Mouse (Mus musculus) embryonic facial prominence, embryonic 12.5 days (tissue): ENCODE measurements around the gene Amfr. TPM values are rescaled to one million over a fixed set of nuclear protein-coding genes. Genes with fewer than 3 reads are reported as not detected.
A peak's percentile ranks its signal among the peaks of the same experiment; 100 is the strongest.

Experiments
- ATAC-seq: fragments of 200-750 bp; cut with Nextera tagmentation; 2 replicates; pipeline ENCODE4 v1.8.0; 2017; ENCODE audit not compliant: insufficient number of reproducible peaks, insufficient read depth, low FRiP score, low TSS enrichment
- H3K27ac ChIP-seq: fragments of 300-500 bp; sonication (generic); 2 replicates; pipeline ENCODE4 v1.5.1; 2016; ENCODE audit warnings: mild to moderate bottlenecking
- H3K27me3 ChIP-seq: fragments of 300-500 bp; sonication (generic); 2 replicates; pipeline ENCODE4 v1.6.1; 2016; ENCODE audit warnings: mild to moderate bottlenecking, moderate library complexity
- H3K36me3 ChIP-seq: fragments of 300-500 bp; sonication (generic); 2 replicates; pipeline ENCODE4 v1.6.1; 2016; ENCODE audit warnings: mild to moderate bottlenecking
- H3K4me1 ChIP-seq: fragments of 300-500 bp; sonication (generic); 2 replicates; pipeline ENCODE4 v1.6.1; 2016
- H3K4me2 ChIP-seq: fragments of 300-500 bp; sonication (generic); replicated peaks from 2 replicates; pipeline ENCODE4 v1.6.1; 2016; ENCODE audit warnings: mild to moderate bottlenecking, moderate library complexity
- H3K4me3 ChIP-seq: fragments of 300-500 bp; sonication (generic); 2 replicates; pipeline ENCODE4 v1.5.1; 2016; ENCODE audit warnings: mild to moderate bottlenecking
- H3K9ac ChIP-seq: fragments of 300-500 bp; sonication (generic); 2 replicates; pipeline ENCODE4 v1.6.1; 2016; ENCODE audit warnings: mild to moderate bottlenecking, moderate library complexity
- H3K9me3 ChIP-seq: fragments of 300-500 bp; sonication (generic); 2 replicates; pipeline ENCODE4 v1.6.1; 2016; ENCODE audit warnings: mild to moderate bottlenecking, moderate library complexity
- WGBS: fragments of 180-500 bp; shearing (Covaris S2); methylation state at CpG from one replicate; pipeline ENCODE4 v1.1.7; 2016; 5-methylcytosine and 5-hydroxymethylcytosine counted together
- polyA plus RNA-seq: library from polyadenylated mRNA; unstranded; fragments of >200 nt; fragmentation: Nextera tagmentation; extraction: Ambion mirVana; gene quantifications from 2 replicates; pipeline ENCODE4 v1.2.1, GENCODE M21; 2016

Gene Amfr
- polyA plus RNA-seq, 1 experiment from 2014 or later: 60.1 TPM

DNA sequence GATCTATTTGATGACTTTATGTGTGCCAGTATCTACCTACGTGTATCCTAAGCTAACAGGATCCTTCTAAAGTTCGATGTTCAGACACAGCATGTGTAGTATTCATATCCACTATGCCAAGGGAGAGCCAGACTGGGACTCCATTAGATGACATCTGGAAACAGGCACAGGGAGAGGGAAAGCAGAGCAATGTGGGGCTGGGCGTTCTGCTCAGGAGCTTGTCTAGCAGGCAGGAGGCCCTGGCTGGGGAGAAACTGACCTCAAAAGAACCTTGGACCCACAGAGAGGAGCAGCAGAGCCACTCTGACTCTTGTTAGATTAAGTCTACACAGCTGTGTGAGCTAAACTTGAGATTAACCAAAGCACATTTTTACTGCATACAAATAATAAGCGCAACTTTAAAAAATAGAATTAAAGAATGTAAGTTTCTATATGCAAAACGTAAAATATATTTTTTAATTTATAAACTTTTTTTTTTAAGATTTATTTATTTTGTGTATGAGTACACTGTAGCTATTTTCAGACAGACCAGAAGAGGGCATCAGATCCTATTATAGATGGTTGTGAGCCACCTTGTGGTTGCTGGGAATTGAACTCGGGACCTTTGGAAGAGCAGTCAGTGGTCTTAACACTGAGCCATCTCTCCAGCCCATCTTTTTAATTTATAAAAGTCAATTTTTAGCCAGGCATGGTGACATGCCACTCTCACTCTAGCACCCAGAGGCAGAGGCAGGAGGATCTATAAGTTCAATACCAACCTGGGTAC lies 36.0 kb downstream of the Amfr start:
- H3K4me2 ChIP-seq: no peak overlapping the region
- H3K27ac ChIP-seq: no peak overlapping the region
- H3K4me1 ChIP-seq: no peaks in the 10 kb centered on the region
- no peaks in the 10 kb centered on the region for H3K27me3 ChIP-seq
- no peak overlapping the region for H3K9ac ChIP-seq
- peaks cover 86% of the 10 kb centered on the region for H3K36me3 ChIP-seq
- ATAC-seq: no peak
- 82% methylated on average over 6 of the region's 6 CpGs for WGBS
- no peak overlapping the region for H3K4me3 ChIP-seq
- H3K9me3 ChIP-seq: no peaks in the 10 kb centered on the region

DNA sequence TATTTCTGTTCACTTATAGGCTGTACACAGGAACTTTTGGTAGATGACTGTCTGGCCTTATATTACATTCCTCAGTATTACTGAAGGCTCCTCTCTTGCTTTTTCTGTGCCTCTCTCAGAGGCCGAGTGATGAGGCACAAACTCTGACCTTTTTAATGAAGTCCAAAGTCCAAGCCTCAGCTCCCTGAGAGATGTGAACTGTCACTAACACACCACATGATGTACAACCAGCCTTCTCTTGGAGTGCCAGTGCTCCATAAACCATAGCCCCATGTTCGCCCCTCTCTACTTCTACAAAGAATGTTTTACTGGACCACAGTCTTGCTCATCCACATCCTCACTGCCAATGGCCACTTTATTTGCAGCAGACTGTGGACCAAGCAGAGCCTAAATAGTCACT lies 37.3 kb downstream of the Amfr start:
- Histone ChIP-seq H3K36me3 (peaks cover 86% of the 10 kb centered on the region), H3K9me3 (no peaks in the 10 kb centered on the region), H3K4me1 (no peaks in the 10 kb centered on the region), H3K27me3 (no peaks in the 10 kb centered on the region), H3K27ac (no peak overlapping the region), H3K4me3 (no peak overlapping the region), H3K9ac (no peak overlapping the region), H3K4me2 (no peak overlapping the region)
- no peak for ATAC-seq
- WGBS: 93% methylated on average over 2 of the region's 2 CpGs

DNA sequence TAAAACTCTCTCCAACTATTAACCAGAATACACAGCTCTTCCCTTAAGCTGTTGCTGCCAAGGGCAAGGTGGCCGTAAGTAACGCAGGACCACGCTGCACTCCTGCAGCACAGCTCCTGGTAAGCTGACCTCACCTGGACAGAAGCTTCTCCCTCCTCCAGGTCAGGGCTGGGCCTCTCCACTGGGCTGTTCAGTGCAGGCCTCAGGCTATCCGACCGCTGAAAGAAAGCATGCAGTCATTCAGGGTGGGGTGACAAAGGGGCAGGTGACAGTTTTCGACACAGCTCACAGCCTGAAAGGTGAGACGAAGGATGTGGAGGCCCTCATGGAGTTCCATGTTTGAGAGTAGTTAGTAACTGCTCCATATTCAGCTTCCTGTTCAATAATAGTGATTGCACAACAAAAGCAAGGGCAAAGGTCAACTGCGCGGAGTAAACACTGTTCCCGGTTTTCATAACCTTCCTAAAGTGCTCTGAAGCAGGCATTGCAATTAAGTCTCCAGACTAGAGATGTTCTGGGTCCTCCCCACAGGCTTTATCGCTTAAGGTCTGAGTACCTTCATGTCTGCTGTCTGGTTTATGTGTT lies 37.9 kb downstream of the Amfr start:
- H3K4me2 ChIP-seq: no peak overlapping the region
- 80% methylated on average over 11 of the region's 11 CpGs for whole genome bisulfite sequencing
- H3K27ac ChIP-seq: no peak overlapping the region
- H3K9ac ChIP-seq: no peak overlapping the region
- H3K4me1 ChIP-seq: peaks cover 2% of the 10 kb centered on the region; the same call in 1 of the 2 replicates
- no peak overlapping the region for H3K4me3 ChIP-seq
- H3K27me3 ChIP-seq: no peaks in the 10 kb centered on the region
- H3K36me3 ChIP-seq: peaks cover 83% of the 10 kb centered on the region
- H3K9me3 ChIP-seq: no peaks in the 10 kb centered on the region
- no peak for ATAC-seq

DNA sequence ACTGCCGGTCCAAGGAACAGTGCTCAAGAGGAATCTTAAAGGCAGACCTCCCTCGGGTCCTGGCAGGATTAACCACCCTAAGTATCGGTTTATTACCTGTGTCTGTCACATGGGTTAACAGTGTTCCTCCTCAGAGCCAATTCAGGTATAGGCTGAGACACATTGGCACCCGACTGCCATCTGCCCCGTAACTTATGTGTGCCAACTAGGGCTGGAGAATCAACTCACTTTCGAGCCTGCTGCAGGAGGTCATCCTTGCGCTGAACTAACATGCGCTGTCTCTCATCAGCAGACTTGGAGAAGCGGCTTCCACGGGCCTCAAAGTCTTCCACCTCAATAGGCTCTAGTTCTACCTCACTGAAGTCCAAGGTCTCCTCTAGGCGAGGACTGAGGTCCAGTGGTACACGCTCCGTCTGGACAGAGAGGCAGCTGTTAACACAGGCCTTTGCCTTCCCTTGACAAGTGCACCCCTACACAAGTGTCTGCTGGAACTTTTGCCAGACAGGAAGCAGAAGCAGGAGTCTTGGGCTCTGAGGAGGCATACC lies 38.7 kb downstream of the Amfr start:
- no peak overlapping the region for H3K9ac ChIP-seq
- H3K9me3 ChIP-seq: no peaks in the 10 kb centered on the region
- no peak overlapping the region for H3K27ac ChIP-seq
- H3K4me2 ChIP-seq: no peak overlapping the region
- peaks cover 8% of the 10 kb centered on the region for H3K4me1 ChIP-seq
- peaks cover 75% of the 10 kb centered on the region for H3K36me3 ChIP-seq
- H3K27me3 ChIP-seq: no peaks in the 10 kb centered on the region
- no peak for ATAC-seq
- 93% methylated on average over 13 of the region's 13 CpGs for whole genome bisulfite sequencing
- H3K4me3 ChIP-seq: no peak overlapping the region

DNA sequence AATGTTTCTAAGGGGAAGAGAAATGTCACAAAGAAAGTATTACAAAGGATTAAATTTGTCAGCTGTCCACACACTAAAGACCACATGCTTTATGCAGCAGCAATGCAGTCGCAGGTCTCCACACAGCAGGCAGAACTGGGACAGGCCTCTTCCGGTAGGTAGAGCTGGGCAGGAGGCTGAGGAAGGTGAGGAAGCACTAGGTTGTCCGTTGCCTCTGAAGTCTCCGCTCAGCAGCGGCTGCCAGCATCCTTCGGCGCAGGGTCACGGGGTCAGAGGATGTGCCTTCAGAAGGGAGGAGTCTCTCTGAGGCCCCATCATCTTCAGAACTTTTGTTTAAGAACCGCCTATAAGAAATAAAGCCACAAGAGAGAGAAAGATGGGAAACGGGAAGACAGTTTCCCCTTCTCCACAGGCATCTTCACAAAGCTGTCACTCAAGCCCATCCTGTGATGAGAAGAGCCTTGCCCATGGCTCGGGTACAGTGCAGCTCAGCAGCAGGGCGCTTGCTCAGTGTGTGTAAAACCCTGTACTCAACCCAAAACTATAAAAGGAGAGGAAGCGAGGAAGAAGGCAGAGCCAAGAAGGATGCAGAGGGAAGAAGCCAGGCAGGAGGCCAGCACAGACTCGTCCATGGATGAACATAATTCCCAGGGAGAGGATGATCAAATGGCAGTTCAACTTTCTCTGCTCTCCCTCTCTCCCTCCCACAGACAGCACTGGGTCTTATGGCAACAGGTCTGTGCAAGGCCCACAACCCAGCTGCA lies 39.5 kb downstream of the Amfr start:
- H3K4me3 ChIP-seq: no peak overlapping the region
- WGBS: 82% methylated on average over 14 of the region's 14 CpGs
- H3K4me2 ChIP-seq: no peak overlapping the region
- H3K9me3 ChIP-seq: no peaks in the 10 kb centered on the region
- no peak overlapping the region for H3K9ac ChIP-seq
- H3K27me3 ChIP-seq: no peaks in the 10 kb centered on the region
- no peak overlapping the region for H3K27ac ChIP-seq
- H3K4me1 ChIP-seq: peaks cover 12% of the 10 kb centered on the region
- no peak for ATAC-seq
- peaks cover 67% of the 10 kb centered on the region for H3K36me3 ChIP-seq

DNA sequence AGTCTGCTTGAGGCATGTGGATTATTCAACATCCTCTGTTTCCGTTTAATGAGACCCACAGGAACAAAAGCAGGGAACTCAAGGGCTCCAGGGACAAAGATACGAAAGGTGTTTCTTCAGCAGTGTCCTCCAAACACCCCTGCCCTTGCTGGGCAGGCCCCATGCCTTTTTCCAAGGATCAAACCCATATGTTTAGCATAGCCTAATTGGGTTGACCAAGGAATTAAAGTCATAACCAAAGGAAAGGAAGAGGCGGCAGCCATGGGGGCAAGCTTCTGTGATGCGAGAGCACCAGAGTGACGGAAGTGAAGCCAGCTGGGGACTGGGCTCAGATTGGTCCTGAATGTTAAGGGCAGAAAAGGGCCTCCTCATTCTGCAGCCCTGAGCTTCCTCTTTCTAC lies 40.4 kb downstream of the Amfr start:
- no peak for ATAC-seq
- H3K36me3 ChIP-seq: peaks cover 61% of the 10 kb centered on the region
- no peaks in the 10 kb centered on the region for H3K9me3 ChIP-seq
- H3K4me3 ChIP-seq: no peak overlapping the region
- H3K9ac ChIP-seq: no peak overlapping the region
- H3K4me1 ChIP-seq: peaks cover 12% of the 10 kb centered on the region
- no peak overlapping the region for H3K27ac ChIP-seq
- 82% methylated on average over 5 of the region's 5 CpGs for WGBS
- H3K27me3 ChIP-seq: no peaks in the 10 kb centered on the region
- no peak overlapping the region for H3K4me2 ChIP-seq

DNA sequence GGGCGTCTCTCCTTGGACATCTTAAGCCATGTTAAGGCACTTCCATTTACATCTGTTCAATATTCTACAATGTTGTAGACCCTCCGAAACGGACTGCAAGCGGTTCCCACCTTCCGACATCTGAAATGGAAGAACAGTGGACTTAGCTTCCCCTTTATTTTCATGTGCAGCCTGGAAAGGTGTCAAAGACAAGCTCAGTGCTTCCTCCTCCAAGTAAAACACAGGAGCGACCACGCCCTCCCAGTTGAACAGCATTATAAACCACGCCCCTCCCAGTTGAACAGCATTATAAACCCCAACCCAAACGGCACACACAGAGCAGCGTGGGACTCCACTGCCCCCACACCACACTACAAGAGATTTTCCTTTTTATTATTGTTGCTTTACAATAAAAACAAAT lies 41.2 kb downstream of the Amfr start:
- Histone ChIP-seq H3K27me3 (no peaks in the 10 kb centered on the region), H3K36me3 (peaks cover 57% of the 10 kb centered on the region), H3K4me3 (no peak overlapping the region), H3K9ac (no peak overlapping the region), H3K4me2 (no peak overlapping the region), H3K4me1 (peaks cover 12% of the 10 kb centered on the region), H3K9me3 (no peaks in the 10 kb centered on the region), H3K27ac (no peak overlapping the region)
- WGBS: 94% methylated on average over 10 of the region's 10 CpGs
- ATAC-seq: no peak

DNA sequence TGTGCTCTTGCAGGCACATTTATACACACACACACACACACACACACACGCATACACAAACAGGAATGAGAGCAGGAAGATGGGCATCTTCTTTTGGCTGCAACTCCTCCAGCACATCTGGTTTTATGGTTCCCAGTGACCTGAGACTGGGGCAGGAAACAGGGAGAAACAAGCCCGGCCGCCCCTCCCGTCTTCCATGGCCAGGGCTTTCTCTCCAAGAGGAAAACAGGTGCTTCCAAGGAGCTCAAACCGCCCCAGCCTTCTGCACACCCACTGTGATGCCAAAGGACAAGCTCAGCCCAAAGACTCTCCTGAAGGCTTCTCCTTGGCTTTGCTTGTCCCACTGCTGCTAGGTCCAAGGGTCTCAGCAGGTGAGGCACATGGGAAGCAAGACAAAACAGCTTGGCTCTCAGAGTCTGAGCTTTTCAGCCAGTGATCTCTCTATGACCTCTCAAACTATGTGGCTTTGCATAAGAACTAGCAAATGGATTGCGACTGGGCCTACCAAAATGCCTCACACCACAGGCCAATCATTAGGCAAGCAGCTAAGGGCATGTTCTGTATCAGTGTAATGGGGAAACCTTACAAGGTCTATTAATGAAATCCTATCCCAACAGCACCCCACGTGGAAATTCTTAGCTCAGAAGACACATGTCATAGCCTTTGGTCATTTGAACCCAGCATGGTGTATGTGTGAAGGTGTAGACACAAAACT lies 42.9 kb downstream of the Amfr start:
- no peaks in the 10 kb centered on the region for H3K9me3 ChIP-seq
- H3K4me1 ChIP-seq: peaks cover 12% of the 10 kb centered on the region
- H3K27me3 ChIP-seq: no peaks in the 10 kb centered on the region
- no peak overlapping the region for H3K9ac ChIP-seq
- peaks cover 43% of the 10 kb centered on the region for H3K36me3 ChIP-seq
- no peak overlapping the region for H3K4me2 ChIP-seq
- H3K4me3 ChIP-seq: no peak overlapping the region
- WGBS: 52% methylated on average over 7 of the region's 7 CpGs
- no peak overlapping the region for H3K27ac ChIP-seq
- no peak for ATAC-seq

DNA sequence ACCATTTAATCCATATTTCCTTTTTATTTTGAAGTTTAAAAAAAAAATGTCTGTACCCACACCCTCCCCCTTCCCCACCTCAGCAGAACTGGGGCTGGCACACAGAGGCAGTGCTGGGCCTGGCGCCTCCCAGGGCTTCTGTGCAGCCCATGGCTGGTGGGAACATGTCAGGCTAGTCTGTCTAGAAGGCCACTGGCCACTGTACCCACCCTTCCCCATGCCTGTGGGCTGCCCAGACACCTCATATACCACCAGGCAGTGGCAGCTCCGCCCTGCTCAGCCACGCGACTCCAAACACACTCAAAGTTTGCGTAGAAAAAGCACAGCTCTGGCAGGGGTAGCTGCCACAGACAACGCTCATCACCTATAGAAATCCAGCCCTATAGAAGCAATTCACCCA lies 44.3 kb downstream of the Amfr start:
- 64% methylated on average over 6 of the region's 6 CpGs for WGBS
- Histone ChIP-seq H3K9ac (no peak overlapping the region), H3K4me3 (no peak overlapping the region), H3K36me3 (peaks cover 28% of the 10 kb centered on the region), H3K27me3 (no peaks in the 10 kb centered on the region), H3K9me3 (no peaks in the 10 kb centered on the region), H3K27ac (no peak overlapping the region), H3K4me1 (peaks cover 12% of the 10 kb centered on the region), H3K4me2 (no peak overlapping the region)
- 0 out of 2 replicates have a peak, but pooled peaks have one; percentile 23 for ATAC-seq

DNA sequence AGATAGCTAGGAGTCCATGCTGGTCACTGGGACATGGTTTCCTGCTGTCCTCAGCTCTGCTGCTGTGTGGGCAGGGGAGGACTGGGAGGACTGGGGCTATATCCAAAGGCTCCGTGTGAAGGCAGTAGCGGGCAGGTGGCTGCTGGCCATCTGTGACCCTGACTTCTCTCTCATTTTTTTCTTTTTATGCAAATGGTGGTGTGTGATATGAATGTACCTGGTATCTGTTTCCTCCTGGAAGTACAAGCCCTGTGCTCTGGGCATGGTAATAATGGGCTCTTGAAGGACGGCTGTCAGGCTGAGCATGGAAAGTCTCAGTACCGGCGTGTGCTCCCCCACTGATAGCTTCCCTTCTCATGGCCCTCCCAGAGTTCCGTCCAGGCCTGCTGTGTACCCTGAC lies 51.7 kb downstream of the Amfr start:
- no peaks in the 10 kb centered on the region for H3K4me1 ChIP-seq
- no peaks in the 10 kb centered on the region for H3K9me3 ChIP-seq
- no peaks in the 10 kb centered on the region for H3K27me3 ChIP-seq
- no peak overlapping the region for H3K4me2 ChIP-seq
- WGBS: 76% methylated on average over 6 of the region's 6 CpGs
- 0 out of 2 replicates have a peak, but pooled peaks cover 5% of the 10 kb centered on the region for H3K36me3 ChIP-seq
- ATAC-seq: no peak
- no peak overlapping the region for H3K9ac ChIP-seq
- H3K4me3 ChIP-seq: no peak overlapping the region
- no peak overlapping the region for H3K27ac ChIP-seq

DNA sequence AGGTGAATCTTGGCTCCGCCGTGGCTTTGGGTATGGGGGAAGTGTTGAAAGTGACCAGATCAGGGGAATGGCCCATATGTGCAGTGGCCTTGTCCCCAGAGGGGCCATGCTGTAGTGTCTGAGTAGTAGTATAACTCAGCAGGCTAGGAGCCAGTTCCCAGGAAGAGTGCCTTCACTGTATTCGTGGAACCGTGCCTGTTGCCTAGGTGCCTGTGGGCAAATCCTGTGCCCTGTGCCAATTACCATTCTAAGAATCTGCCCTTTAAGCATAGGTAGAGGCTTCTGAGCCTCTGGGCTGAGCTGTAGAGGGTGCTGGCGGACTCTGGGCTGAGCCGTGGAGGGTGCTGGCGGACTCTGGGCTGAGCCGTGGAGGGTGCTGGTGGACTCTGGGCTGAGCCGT lies 54.2 kb downstream of the Amfr start:
- no peak overlapping the region for H3K27ac ChIP-seq
- H3K9ac ChIP-seq: no peak overlapping the region
- no peaks in the 10 kb centered on the region for H3K4me1 ChIP-seq
- no peak overlapping the region for H3K4me2 ChIP-seq
- WGBS: 93% methylated on average over 9 of the region's 9 CpGs
- H3K36me3 ChIP-seq: 0 out of 2 replicates have a peak, but pooled peaks cover 5% of the 10 kb centered on the region
- H3K4me3 ChIP-seq: no peak overlapping the region
- H3K27me3 ChIP-seq: no peaks in the 10 kb centered on the region
- no peak for ATAC-seq
- H3K9me3 ChIP-seq: no peaks in the 10 kb centered on the region
